Mouse (Mus musculus) right cerebral cortex, adult 2 months (tissue): ENCODE measurements around the gene Plppr4.
A peak's percentile ranks its signal among the peaks of the same experiment; 100 is the strongest.

Source experiments
- DNase-seq, 2 experiments: peaks; one replicate each; pipeline ENCODE4 v3.0.0; 2021 to 2022; ENCODE audit warnings: low spot score in 2 of 2

Plppr4 gene

GRCm38 (mm10) chr3:117294308-117294925 is 66.3 kb downstream of the Plppr4 start:
- DNase-seq = peak in 1 of 2 experiments; percentile 16
